Mouse (Mus musculus): ENCODE results near the gene 2210011C24Rik.

Gene 2210011C24Rik

GRCm38 (mm10) chr8:84011705-84012498, at the start of gene 2210011C24Rik:
2210011C24Rik (minus strand) TSS chr8:84012171.
- no peak for DNase-seq (ENCODE audit: low read depth, low spot score)

- DNase-seq (ENCODE audit: low read depth, low spot score) = no peak
Observed at GRCm38 (mm10) chr8:84060245-84060644, 48.3 kb upstream of the 2210011C24Rik start.

GRCm38 (mm10) chr8:84059226-84059625, 47.3 kb upstream of the 2210011C24Rik start:
- no peak for DNase-seq (ENCODE audit: low read depth, low spot score)

- no peak for DNase-seq (ENCODE audit: low read depth, low spot score)
Observed at GRCm38 (mm10) chr8:84057827-84058226, 45.9 kb upstream of the 2210011C24Rik start.

- DNase-seq (ENCODE audit: low read depth, low spot score) = no peak
Observed at GRCm38 (mm10) chr8:84053229-84053628, 41.3 kb upstream of the 2210011C24Rik start.

GRCm38 (mm10) chr8:84052746-84053145, 40.8 kb upstream of the 2210011C24Rik start:
- no peak for DNase-seq (ENCODE audit: low read depth, low spot score)

- no peak for DNase-seq (ENCODE audit: low read depth, low spot score)
Observed at GRCm38 (mm10) chr8:84048171-84048570, 36.2 kb upstream of the 2210011C24Rik start.

- no peak for DNase-seq (ENCODE audit: low read depth, low spot score)
Observed at GRCm38 (mm10) chr8:84046505-84046904, 34.5 kb upstream of the 2210011C24Rik start.

GRCm38 (mm10) chr8:84044900-84045299, 32.9 kb upstream of the 2210011C24Rik start, which contains the start of gene Rln3:
Rln3 (minus strand) TSS chr8:84045000.
- DNase-seq (ENCODE audit: low read depth, low spot score) = no peak

GRCm38 (mm10) chr8:84044103-84044502, 32.1 kb upstream of the 2210011C24Rik start:
- DNase-seq (ENCODE audit: low read depth, low spot score) = no peak

- DNase-seq (ENCODE audit: low read depth, low spot score) = no peak
Observed at GRCm38 (mm10) chr8:84042948-84043342, 31.0 kb upstream of the 2210011C24Rik start.

GRCm38 (mm10) chr8:84042066-84042947, 30.3 kb upstream of the 2210011C24Rik start, which contains the start of gene Il27ra:
Il27ra (minus strand) TSS chr8:84042589.
- DNase-seq (ENCODE audit: low read depth, low spot score) = peak; percentile 40

- peak; percentile 69 for DNase-seq (ENCODE audit: low read depth, low spot score)
Observed at GRCm38 (mm10) chr8:84039050-84039449, 27.1 kb upstream of the 2210011C24Rik start.

GRCm38 (mm10) chr8:84038015-84038414, 26.0 kb upstream of the 2210011C24Rik start:
- no peak for DNase-seq (ENCODE audit: low read depth, low spot score)

GRCm38 (mm10) chr8:84032777-84033176, 20.8 kb upstream of the 2210011C24Rik start:
- DNase-seq (ENCODE audit: low read depth, low spot score) = no peak

- no peak for DNase-seq (ENCODE audit: low read depth, low spot score)
Observed at GRCm38 (mm10) chr8:84029272-84029671, 17.3 kb upstream of the 2210011C24Rik start.

GRCm38 (mm10) chr8:84027449-84027848, 15.5 kb upstream of the 2210011C24Rik start:
- no peak for DNase-seq (ENCODE audit: low read depth, low spot score)

GRCm38 (mm10) chr8:84025863-84026262, 13.9 kb upstream of the 2210011C24Rik start:
- peak; percentile 56 for DNase-seq (ENCODE audit: low read depth, low spot score)

GRCm38 (mm10) chr8:84024171-84024570, 12.2 kb upstream of the 2210011C24Rik start:
- no peak for DNase-seq (ENCODE audit: low read depth, low spot score)

GRCm38 (mm10) chr8:84023631-84024030, 11.7 kb upstream of the 2210011C24Rik start:
- no peak for DNase-seq (ENCODE audit: low read depth, low spot score)

- DNase-seq (ENCODE audit: low read depth, low spot score) = no peak
Observed at GRCm38 (mm10) chr8:84023085-84023484, 11.1 kb upstream of the 2210011C24Rik start.

GRCm38 (mm10) chr8:84021569-84021968, 9.6 kb upstream of the 2210011C24Rik start:
- no peak for DNase-seq (ENCODE audit: low read depth, low spot score)
